Mouse (Mus musculus) limb, embryonic 12.5 days (tissue): ENCODE data around the gene Fbl. TPM values are rescaled to one million over a fixed set of nuclear protein-coding genes. Genes with fewer than 3 reads are reported as not detected.
"Not testable (repeated sequence)": the region's sequence is repeated elsewhere in the genome, so short reads cannot be mapped to it uniquely, and the experiment has no call there.

Experiments used
- ATAC-seq: fragments of 200-750 bp; cut with Nextera tagmentation; 2 replicates; pipeline ENCODE4 v1.8.0; 2017; ENCODE audit warnings: low read depth, moderate TSS enrichment; ENCODE audit not compliant: insufficient number of reproducible peaks, insufficient read depth, low FRiP score, low TSS enrichment
- H3K27ac ChIP-seq: fragments of 300-500 bp; sonication (generic); 2 replicates; pipeline ENCODE4 v1.5.1; 2016; ENCODE audit warnings: mild to moderate bottlenecking, moderate library complexity
- H3K27me3 ChIP-seq: fragments of 300-500 bp; sonication (generic); 2 replicates; pipeline ENCODE4 v1.6.1; 2016; ENCODE audit warnings: mild to moderate bottlenecking, moderate library complexity
- H3K36me3 ChIP-seq: fragments of 300-500 bp; sonication (generic); 2 replicates; pipeline ENCODE4 v1.6.1; 2016; ENCODE audit warnings: mild to moderate bottlenecking, moderate library complexity
- H3K4me1 ChIP-seq: fragments of 300-500 bp; sonication (generic); replicated peaks from 2 replicates; pipeline ENCODE4 v1.6.1; 2016
- H3K4me2 ChIP-seq: fragments of 300-500 bp; sonication (generic); 2 replicates; pipeline ENCODE4 v1.6.1; 2016; ENCODE audit warnings: mild to moderate bottlenecking, moderate library complexity
- H3K4me3 ChIP-seq: fragments of 300-500 bp; sonication (generic); replicated peaks from 2 replicates; pipeline ENCODE4 v1.5.1; 2016; ENCODE audit warnings: mild to moderate bottlenecking
- H3K9ac ChIP-seq: fragments of 300-500 bp; sonication (generic); replicated peaks from 2 replicates; pipeline ENCODE4 v1.6.1; 2016; ENCODE audit warnings: mild to moderate bottlenecking, moderate library complexity
- H3K9me3 ChIP-seq: fragments of 300-500 bp; sonication (generic); 2 replicates; pipeline ENCODE4 v1.6.1; 2016; ENCODE audit warnings: mild to moderate bottlenecking, moderate library complexity
- WGBS: fragments of 180-500 bp; shearing (Covaris S2); methylation state at CpG from one replicate; pipeline ENCODE4 v1.1.7; 2016; 5-methylcytosine and 5-hydroxymethylcytosine counted together
- polyA plus RNA-seq: library from polyadenylated mRNA; unstranded; fragments of >200 nt; fragmentation: Nextera tagmentation; extraction: Ambion mirVana; gene quantifications from 2 replicates; pipeline ENCODE4 v1.2.1, GENCODE M21; 2016

Fbl gene
- polyA plus RNA-seq, 1 experiment from 2014 or later: 169 TPM

DNA sequence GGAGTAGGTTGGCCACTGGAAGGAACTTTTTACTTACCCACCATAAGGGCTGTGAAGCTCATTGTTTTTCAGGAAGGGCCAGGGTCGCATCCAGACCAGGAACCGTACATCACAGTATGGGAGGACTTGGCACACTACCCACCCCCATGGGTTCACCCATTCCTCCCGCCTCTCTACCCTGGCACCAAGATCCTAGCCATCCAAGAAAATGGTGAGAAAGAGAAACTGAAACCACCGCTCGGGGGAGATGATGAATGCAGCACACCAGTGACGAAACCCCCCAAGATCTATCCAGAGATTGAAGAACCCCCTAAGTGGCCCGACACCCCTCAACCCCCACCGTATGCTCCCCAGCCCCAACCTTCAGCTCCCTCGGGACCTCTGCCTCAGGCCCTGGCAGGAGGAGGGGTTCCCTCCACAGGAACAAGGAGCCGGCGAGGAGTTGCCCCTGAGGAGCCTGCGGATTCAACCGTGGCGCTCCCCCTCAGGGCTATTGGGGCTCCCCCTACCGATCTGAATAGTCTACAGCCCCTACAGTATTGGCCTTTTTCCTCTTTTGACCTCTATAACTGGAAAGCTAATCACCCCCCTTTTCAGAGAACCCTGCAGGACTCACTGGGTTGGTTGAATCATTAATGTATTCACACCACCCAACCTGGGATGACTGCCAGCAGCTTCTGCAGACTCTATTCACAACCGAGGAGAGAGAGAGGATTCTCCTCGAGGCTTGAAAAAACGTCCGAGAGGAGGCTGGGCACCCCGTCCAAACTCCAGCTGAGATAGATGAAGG is 49.6 kb downstream of the Fbl start:
- WGBS: 89% methylated on average over 20 of the region's 20 CpGs
- not testable (repeated sequence) for H3K9ac ChIP-seq

DNA sequence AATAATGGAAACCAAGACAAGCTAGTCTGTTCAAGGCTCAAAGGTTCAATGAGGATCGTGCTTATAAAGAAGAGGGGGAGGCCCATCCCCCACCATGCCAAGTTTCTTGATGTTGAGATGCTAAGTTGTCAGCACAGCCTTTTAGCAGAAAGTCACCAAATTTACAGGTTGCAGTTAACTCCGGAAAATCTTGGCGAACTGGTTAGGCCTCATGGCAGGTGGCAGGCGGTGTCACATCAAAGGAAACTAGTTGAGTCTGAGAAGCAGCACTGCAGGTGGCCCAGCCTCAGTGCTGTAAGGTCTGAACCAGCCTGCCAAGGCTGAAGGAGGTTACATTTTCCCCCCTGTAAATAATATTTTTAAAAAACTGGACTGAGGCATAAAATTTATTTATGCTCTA is 57.3 kb downstream of the Fbl start:
- H3K9me3 ChIP-seq: peaks cover 12% of the 10 kb centered on the region; the same call in 1 of the 2 replicates
- H3K36me3 ChIP-seq, H3K27me3 ChIP-seq, ATAC-seq, H3K27ac ChIP-seq, H3K4me2 ChIP-seq, H3K4me3 ChIP-seq, H3K9ac ChIP-seq, H3K4me1 ChIP-seq: not testable (repeated sequence)
- WGBS: 79% methylated on average over 4 of the region's 4 CpGs

More for the DNA sequence above, 49.6 kb downstream of the Fbl start:
- not testable (repeated sequence) for H3K9me3 ChIP-seq, H3K36me3 ChIP-seq, H3K4me2 ChIP-seq, H3K27me3 ChIP-seq, H3K4me3 ChIP-seq, ATAC-seq, H3K4me1 ChIP-seq, H3K27ac ChIP-seq

DNA sequence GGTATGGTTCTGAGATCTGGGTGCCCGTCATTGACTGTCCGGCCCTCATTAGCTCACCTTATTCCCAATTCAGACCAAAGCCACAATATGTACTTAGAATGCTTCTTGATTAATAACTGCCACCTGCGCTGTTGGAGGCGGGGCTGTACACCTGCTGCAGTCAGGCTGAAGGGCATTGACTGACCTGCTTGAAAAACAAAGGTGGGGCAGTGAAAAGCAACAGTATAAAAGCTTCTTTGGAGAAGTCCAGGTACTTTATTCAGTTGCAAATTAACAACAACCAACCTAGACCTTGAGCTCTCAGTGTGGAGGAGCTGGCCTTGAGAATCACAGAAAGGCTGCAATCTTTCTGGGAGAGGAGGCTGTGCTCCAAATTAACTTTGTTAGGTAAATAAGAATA is 57.9 kb downstream of the Fbl start:
- H3K9ac ChIP-seq, H3K4me1 ChIP-seq, H3K4me3 ChIP-seq, H3K27ac ChIP-seq, H3K27me3 ChIP-seq, ATAC-seq, H3K36me3 ChIP-seq, H3K4me2 ChIP-seq: not testable (repeated sequence)
- peaks cover 12% of the 10 kb centered on the region; the same call in 1 of the 2 replicates for H3K9me3 ChIP-seq
- WGBS: 91% methylated on average over 4 of the region's 4 CpGs

Other genes with a start within 250 kb of the Fbl start
- 12.0 and 14.6 TPM in 2 replicates for gene Zfp974, start 240.2 kb upstream of the Fbl start, polyA plus RNA-seq
- 25.4 and 25.7 TPM in 2 replicates for gene Zfp780b, start 190.5 kb upstream of the Fbl start, polyA plus RNA-seq
- gene Zfp850, start 155.6 kb upstream of the Fbl start, polyA plus RNA-seq: 5.5 and 8.2 TPM in 2 replicates
- gene Psmc4, start 119.6 kb upstream of the Fbl start, polyA plus RNA-seq: 357 and 364 TPM in 2 replicates
- 0.25 and 0.63 TPM in 2 replicates for gene Fcgbp, start 98.5 kb upstream of the Fbl start, polyA plus RNA-seq
- 0.04 and 0.05 TPM in 2 replicates for gene 9530053A07Rik, start 40.2 kb upstream of the Fbl start, polyA plus RNA-seq
- 17.6 and 20.5 TPM in 2 replicates for gene Dyrk1b, start 9.8 kb downstream of the Fbl start, polyA plus RNA-seq
- 5.4 and 18.9 TPM in 2 replicates for gene Eid2, start 98.2 kb downstream of the Fbl start, polyA plus RNA-seq
- gene Eid2b, start 108.0 kb downstream of the Fbl start, polyA plus RNA-seq: 17.6 and 18.5 TPM in 2 replicates
- gene Selenov, start 121.5 kb downstream of the Fbl start, polyA plus RNA-seq: not detected in 2 replicates
- 3.5 and 3.7 TPM in 2 replicates for gene Dll3, start 132.5 kb downstream of the Fbl start, polyA plus RNA-seq
- gene Timm50, start 142.4 kb downstream of the Fbl start, polyA plus RNA-seq: 166 and 169 TPM in 2 replicates
- 99.0 and 117 TPM in 2 replicates for gene Supt5, start 169.0 kb downstream of the Fbl start, polyA plus RNA-seq
- gene Rps16, start 180.9 kb downstream of the Fbl start, polyA plus RNA-seq: 915 and 927 TPM in 2 replicates
- gene Plekhg2, start 202.9 kb downstream of the Fbl start, polyA plus RNA-seq: 96.9 and 106 TPM in 2 replicates
- 7.1 and 7.7 TPM in 2 replicates for gene Zfp36, start 210.5 kb downstream of the Fbl start, polyA plus RNA-seq
- 45.4 and 51.6 TPM in 2 replicates for gene Med29, start 223.0 kb downstream of the Fbl start, polyA plus RNA-seq
- gene Paf1, start 223.2 kb downstream of the Fbl start, polyA plus RNA-seq: 83.0 and 86.8 TPM in 2 replicates